Mouse (Mus musculus) urinary bladder, postnatal 10 days (tissue): ENCODE results near the gene Ddx46.
"Not testable (repeated sequence)": the region's sequence is repeated elsewhere in the genome, so short reads cannot be mapped to it uniquely, and the experiment has no call there.

ENCODE experiments used
- DNase-seq: peaks from one replicate; pipeline ENCODE4 v3.0.0; 2022; ENCODE audit warnings: low spot score

Ddx46 gene

GRCm38 (mm10) chr13:55636185-55636983 lies 1.6 kb downstream of the Ddx46 start:
- no peak for DNase-seq

- peak; percentile 30 for DNase-seq
Measured at GRCm38 (mm10) chr13:55640480-55640879, 5.7 kb downstream of the Ddx46 start.

GRCm38 (mm10) chr13:55644525-55644924 lies 9.7 kb downstream of the Ddx46 start:
- DNase-seq, result no peak

GRCm38 (mm10) chr13:55650098-55650497 lies 15.3 kb downstream of the Ddx46 start:
- no peak for DNase-seq

- no peak for DNase-seq
Measured at GRCm38 (mm10) chr13:55650980-55651379, 16.2 kb downstream of the Ddx46 start.

- DNase-seq, result no peak
Measured at GRCm38 (mm10) chr13:55668550-55668949, 33.7 kb downstream of the Ddx46 start.

- DNase-seq, result no peak
Measured at GRCm38 (mm10) chr13:55672711-55673110, 37.9 kb downstream of the Ddx46 start.

- DNase-seq, result no peak
Measured at GRCm38 (mm10) chr13:55677364-55677763, 42.5 kb downstream of the Ddx46 start.

- DNase-seq, result no peak
Measured at GRCm38 (mm10) chr13:55682201-55682600, 47.4 kb downstream of the Ddx46 start.

- no peak for DNase-seq
Measured at GRCm38 (mm10) chr13:55683581-55683980, 48.8 kb downstream of the Ddx46 start.

- DNase-seq, result no peak
Measured at GRCm38 (mm10) chr13:55686107-55686633, 51.3 kb downstream of the Ddx46 start.

- no peak for DNase-seq
Measured at GRCm38 (mm10) chr13:55687927-55688602, 53.2 kb downstream of the Ddx46 start.

- DNase-seq, result peak; percentile 59
Measured at GRCm38 (mm10) chr13:55692535-55693242, 57.9 kb downstream of the Ddx46 start, which contains the start of gene B230219D22Rik. Gene B230219D22Rik (plus strand): TSS chr13:55693124.

- no peak for DNase-seq
Measured at GRCm38 (mm10) chr13:55693243-55693721, 58.5 kb downstream of the Ddx46 start.

- DNase-seq, result no peak
Measured at GRCm38 (mm10) chr13:55694110-55694509, 59.3 kb downstream of the Ddx46 start.

GRCm38 (mm10) chr13:55695989-55696388 lies 61.2 kb downstream of the Ddx46 start:
- DNase-seq, result not testable (repeated sequence)

GRCm38 (mm10) chr13:55704301-55704700 lies 69.5 kb downstream of the Ddx46 start:
- DNase-seq, result no peak

GRCm38 (mm10) chr13:55712846-55713245 lies 78.0 kb downstream of the Ddx46 start:
- DNase-seq, result no peak

GRCm38 (mm10) chr13:55714501-55715166 lies 79.8 kb downstream of the Ddx46 start, which contains the start of gene Txndc15:
Gene Txndc15 (plus strand): TSS chr13:55714650.
- DNase-seq, result peak; percentile 55

GRCm38 (mm10) chr13:55715167-55715512 lies 80.3 kb downstream of the Ddx46 start:
- no peak for DNase-seq

- no peak for DNase-seq
Measured at GRCm38 (mm10) chr13:55715908-55716510, 81.2 kb downstream of the Ddx46 start.
